Mouse (Mus musculus): Measurements from ENCODE around the gene Ccdc177.

DNA sequence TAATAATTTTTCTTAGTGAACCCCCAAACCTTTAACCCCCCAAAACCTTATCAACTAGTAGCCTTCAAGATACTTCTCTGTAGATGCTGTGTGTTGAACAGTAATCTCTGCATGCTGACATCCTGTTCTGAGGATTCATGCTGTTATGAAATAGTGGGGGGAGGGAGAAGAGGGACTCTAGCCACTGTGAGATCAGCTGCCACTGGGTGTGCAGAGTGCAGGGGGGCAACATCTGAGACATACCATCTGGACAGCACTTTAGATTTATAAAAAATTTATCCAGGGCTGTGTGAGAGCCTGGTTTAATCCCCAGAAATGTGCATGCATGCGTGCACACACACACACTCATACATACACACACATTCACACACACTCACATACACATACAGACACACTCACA, 15.9 kb downstream of the Ccdc177 start:
- TF ChIP-seq CTCF (IDR thresholded peaks at IDR 0.05; ENCODE audit: low read depth, low read length) (no peak), GATA2 (IDR thresholded peaks at IDR 0.05; ENCODE audit: borderline replicate concordance, low read depth, low read length) (no peak), TAL1 (conservative IDR thresholded peaks at IDR 0.05; ENCODE audit: low read depth, low read length) (no peak), POLR2AphosphoS5 (IDR thresholded peaks at IDR 0.05; ENCODE audit: insufficient replicate concordance, low read depth, low read length) (no peak)
